ENCODE assay signal across 13 mouse cellular contexts in the genomic region with DNA sequence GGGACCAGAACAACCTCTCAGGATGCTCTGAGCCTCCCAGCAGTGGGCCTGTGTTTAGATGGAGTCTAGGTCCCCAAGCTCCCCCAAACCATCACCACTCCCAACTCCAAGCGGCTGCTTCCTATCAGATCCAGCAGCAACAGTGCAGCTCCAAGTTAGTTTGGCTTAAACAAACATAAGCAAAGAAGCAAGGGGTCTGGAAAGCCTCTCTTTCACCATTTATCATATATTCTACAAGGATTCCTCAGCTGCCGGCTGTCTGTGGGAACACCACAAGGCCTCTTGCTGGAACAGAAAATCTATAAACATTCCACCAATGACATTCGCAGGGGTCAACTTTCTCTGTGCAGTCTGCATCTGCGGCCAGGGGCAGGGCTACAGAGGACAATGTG. TPM values are rescaled to one million over a fixed set of nuclear protein-coding genes. Genes with fewer than 3 reads are reported as not detected.
DNase-seq lines count a peak whose midpoint lies in the region; ATAC-seq and TF ChIP-seq lines count a peak whose summit lies in the region.
"Had no signal": no experiment of that assay in that cellular context is flagged by ENCODE, and none has a peak within 500 bp of the region (broad histone marks: within the 10 kb centered on the region; RNA-seq: fewer than 3 reads in every experiment).

No protein-coding gene starts in this region.

- H3K4me2 ChIP-seq in midbrain, embryonic 16.5 days (ENCODE audit: low read length): no peak overlapping the region
- H3K4me2 ChIP-seq: forebrain, embryonic 15.5 days had no signal

- H3K4me1 ChIP-seq in testis, adult 2 months (ENCODE audit: control insufficient read depth, insufficient read depth, low read length): no peaks in the 10 kb centered on the region; the same call in 1 of the 2 replicates
- no peaks in the 10 kb centered on the region for H3K4me1 ChIP-seq in midbrain, embryonic 16.5 days (ENCODE audit: control insufficient read depth, insufficient read depth, low read length)
- H3K4me1 ChIP-seq: forebrain, embryonic 15.5 days had no signal

- H3K27ac ChIP-seq in testis, adult 2 months (ENCODE audit: control insufficient read depth, insufficient read depth, low read depth, low read length): 0 out of 2 replicates have a peak overlapping the region, but pooled peaks have one; percentile 43
- H3K27ac ChIP-seq in midbrain, embryonic 16.5 days (ENCODE audit: low read length): no peak overlapping the region
- H3K27ac ChIP-seq: forebrain, embryonic 15.5 days had no signal

- no peak for TF ChIP-seq CTCF in testis, adult 2 months (IDR thresholded peaks at IDR 0.05; ENCODE audit: control insufficient read depth, insufficient read depth, insufficient replicate concordance, low read depth, low read length)

- TF ChIP-seq POLR2A in testis, adult 2 months (IDR thresholded peaks at IDR 0.05; ENCODE audit: control insufficient read depth, low read depth, low read length): no peak

- no peak for ATAC-seq in midbrain, embryonic 16.5 days
- ATAC-seq: activated CD4-positive, CD25-positive, alpha-beta regulatory T cell, adult 4 months; forebrain, embryonic 15.5 days had no signal

- no peaks in the 10 kb centered on the region for H3K9me3 ChIP-seq in midbrain, embryonic 16.5 days (replicated peaks; ENCODE audit: control insufficient read depth, low read length, poor library complexity, severe bottlenecking)
- H3K9me3 ChIP-seq: forebrain, embryonic 15.5 days; G1E had no signal

- intact Hi-C loops in heart, postnatal 36 days (cut with DNase I): no loop called here

- 85% methylated on average over 4 of the region's 4 CpGs for WGBS in midbrain, embryonic 16.5 days

- H3K9ac ChIP-seq in midbrain, embryonic 16.5 days (ENCODE audit: low read depth, low read length): no peak overlapping the region
- H3K9ac ChIP-seq: forebrain, embryonic 15.5 days had no signal

- H3K36me3 ChIP-seq in testis, adult 2 months (ENCODE audit: control insufficient read depth, insufficient read depth, low read length): no peaks in the 10 kb centered on the region
- no peaks in the 10 kb centered on the region for H3K36me3 ChIP-seq in midbrain, embryonic 16.5 days (ENCODE audit: control insufficient read depth, insufficient read depth, low read length)
- H3K36me3 ChIP-seq: forebrain, embryonic 15.5 days had no signal

- peak; percentile 93 for DNase-seq in heart, adult 11 months
- DNase-seq in heart, postnatal 36 days: no peak
- peak; percentile 49 for DNase-seq in kidney, postnatal 14 days
- DNase-seq in kidney, adult 8-10 months: no peak
- DNase-seq in testis, postnatal 14 days (ENCODE audit: low spot score): no peak
- no peak for DNase-seq in Muller cell, postnatal 12 days (ENCODE audit: inconsistent ontology term)
- DNase-seq: cerebellum, adult 8-10 months; gastrocnemius, postnatal 36 days had no signal

- no peak overlapping the region for H3K4me3 ChIP-seq in testis, adult 2 months (ENCODE audit: control insufficient read depth, low read depth, low read length)
- no peak overlapping the region for H3K4me3 ChIP-seq in midbrain, embryonic 16.5 days (ENCODE audit: low read depth, low read length)
- H3K4me3 ChIP-seq: forebrain, embryonic 15.5 days had no signal

- H3K27me3 ChIP-seq in testis, adult 2 months (ENCODE audit: control insufficient read depth, insufficient read depth, low read length): no peaks in the 10 kb centered on the region
- H3K27me3 ChIP-seq in midbrain, embryonic 16.5 days (ENCODE audit: control insufficient read depth, insufficient read depth, low read depth, low read length): no peaks in the 10 kb centered on the region
- H3K27me3 ChIP-seq: forebrain, embryonic 15.5 days had no signal

RNA-seq across cellular contexts. Expression of gene Arhgap10, which starts 29.5 kb away (rescaled TPM):
- total RNA-seq in heart, postnatal 36 days (2021): 10 to 100 TPM; 56.4 to 61.9 TPM
- polyA plus RNA-seq in testis, adult 2 months (2012; rRNA removed): 7.2 and 7.5 TPM in 2 replicates
- 2.8 and 3.0 TPM in 2 replicates for polyA plus RNA-seq in midbrain, embryonic 16.5 days (2015; fragmentation: Nextera tagmentation; extraction: Ambion mirVana)

Comparison
In these comparisons a context has a peak if more than half of its experiments do, and no peak if none do; other contexts are left out.
1. DNase-seq: peak in heart, adult 11 months (single experiment) and kidney, postnatal 14 days (single experiment); none in heart, postnatal 36 days (0 of 2), kidney, adult 8-10 months (0 of 2), testis, postnatal 14 days (single experiment) and Muller cell, postnatal 12 days (single experiment).